Mouse (Mus musculus) regulatory T cell (primary cell): ENCODE data around the gene Fxr2.
"Not testable (repeated sequence)": the region's sequence is repeated elsewhere in the genome, so short reads cannot be mapped to it uniquely, and the experiment has no call there.

Experiments used
- in situ Hi-C: fragments of 300-600 bp; cut with MboI, MseI; formaldehyde crosslinking; loops from one replicate; pipeline ENCODE4 v1.15.1; 2025; ENCODE audit warnings: high pct_unique_total_duplicates

The Fxr2 gene

DNA sequence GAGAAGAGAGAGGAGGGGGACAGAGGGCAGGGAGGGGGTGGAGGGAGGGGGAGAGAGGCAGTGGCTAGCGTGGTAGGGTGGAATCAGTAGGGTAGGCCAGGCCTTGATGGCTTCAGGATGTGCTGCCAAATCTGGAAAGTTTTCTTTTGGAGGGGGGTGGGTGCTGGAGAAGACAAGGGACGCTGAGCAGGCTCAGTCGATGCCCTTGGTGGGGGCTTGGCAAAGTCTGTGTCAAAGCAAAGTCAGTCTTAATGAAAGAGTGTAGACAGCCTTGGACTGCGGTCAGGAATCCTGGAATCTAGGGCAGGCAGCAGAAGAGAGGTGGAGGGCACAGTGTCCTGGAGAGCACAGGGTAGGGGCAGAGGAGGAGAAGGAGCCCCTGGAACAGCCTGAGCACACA is 21.9 kb upstream of the Fxr2 start:
- in situ Hi-C loops = no loop called here

DNA sequence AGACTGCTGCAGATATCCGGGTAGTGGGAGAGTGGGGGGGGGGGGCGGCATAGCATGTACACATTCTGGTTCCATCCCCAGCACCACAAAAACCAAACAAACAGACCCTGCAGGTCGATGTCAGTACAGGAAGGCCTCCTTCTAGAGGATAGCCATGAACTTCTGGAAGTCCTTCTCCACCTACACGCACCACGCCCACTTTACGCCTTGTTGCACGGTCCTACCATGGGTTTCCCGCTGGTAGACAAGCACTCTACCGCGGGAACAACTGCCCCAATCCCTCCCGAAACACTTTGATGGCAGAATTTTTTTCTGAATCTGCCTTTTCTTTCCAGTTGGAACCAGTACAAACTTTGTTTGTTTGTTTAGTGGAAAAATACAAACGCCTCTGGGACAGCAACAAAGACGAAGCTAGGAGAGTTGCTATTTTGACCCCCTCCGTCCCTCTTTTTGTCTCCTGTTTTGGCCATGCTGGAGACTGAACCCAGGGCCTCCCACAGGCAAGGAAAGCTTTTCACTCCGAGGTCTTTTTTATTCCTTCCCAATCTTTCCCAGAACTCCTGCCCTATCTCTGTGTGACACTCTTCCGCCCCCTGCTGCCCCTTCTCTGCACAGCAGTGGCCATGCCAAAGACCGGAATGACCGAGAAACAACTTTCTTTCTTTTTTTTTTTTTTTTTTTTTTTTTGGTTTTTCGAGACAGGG is 19.1 kb upstream of the Fxr2 start:
- in situ Hi-C loops = no loop called here

DNA sequence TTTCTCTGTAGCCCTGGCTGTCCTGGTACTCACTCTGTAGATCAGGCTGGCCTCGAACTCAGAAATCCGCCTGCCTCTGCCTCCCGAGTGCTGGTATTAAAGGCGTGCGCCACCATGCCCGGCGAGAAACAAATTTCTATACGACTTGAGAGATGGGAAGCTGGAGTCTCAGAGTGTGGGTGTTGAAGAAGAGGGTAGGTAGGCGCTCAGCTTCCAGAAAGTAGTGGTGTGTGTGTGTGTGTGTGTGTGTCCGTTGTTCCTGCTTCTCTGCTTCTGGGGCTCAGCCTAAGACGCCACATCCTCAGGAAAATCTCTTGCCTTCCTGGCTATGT is 18.6 kb upstream of the Fxr2 start:
- in situ Hi-C loops = not testable (repeated sequence)

GRCm38 (mm10) chr11:69616781-69617180 is 16.0 kb upstream of the Fxr2 start:
- in situ Hi-C loops = no loop called here

DNA sequence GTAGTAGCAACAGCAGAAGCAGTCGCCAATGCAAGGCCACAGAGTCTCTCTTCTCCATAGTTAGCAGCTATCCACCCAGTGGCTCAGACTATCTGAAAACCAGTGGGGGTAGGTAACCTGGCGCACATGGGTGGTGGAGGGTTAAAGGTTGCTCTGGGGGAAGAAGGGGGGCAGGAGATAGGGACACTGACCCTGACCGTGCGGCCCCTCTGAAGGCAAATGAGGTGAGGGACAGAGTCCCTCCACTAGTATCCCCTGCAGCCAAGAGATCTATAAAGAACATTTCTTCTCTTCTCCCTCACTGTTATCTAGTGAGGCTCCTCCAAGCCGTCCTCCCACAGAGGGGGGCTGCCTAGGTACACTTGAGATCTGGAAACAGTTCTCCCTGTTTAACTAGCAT is 15.0 kb upstream of the Fxr2 start, which contains the start of gene Shbg:
Shbg (minus strand) TSS at position 101 of the 400 bp plus-strand sequence.
- in situ Hi-C loops = no loop called here

GRCm38 (mm10) chr11:69620394-69621081 is 12.3 kb upstream of the Fxr2 start:
- in situ Hi-C loops = no loop called here

- in situ Hi-C loops = no loop called here
These were observed 11.1 kb upstream of the Fxr2 start, which contains the start of gene Sat2 for GRCm38 (mm10) chr11:69621571-69622268. Gene Sat2, plus strand, starts transcription at chr11:69622024.

- in situ Hi-C loops = no loop called here
These were observed 10.4 kb upstream of the Fxr2 start for GRCm38 (mm10) chr11:69622406-69622805.

GRCm38 (mm10) chr11:69623006-69623405 is 9.8 kb upstream of the Fxr2 start:
- in situ Hi-C loops = no loop called here

GRCm38 (mm10) chr11:69624339-69624738 is 8.5 kb upstream of the Fxr2 start:
- in situ Hi-C loops = not testable (repeated sequence)

DNA sequence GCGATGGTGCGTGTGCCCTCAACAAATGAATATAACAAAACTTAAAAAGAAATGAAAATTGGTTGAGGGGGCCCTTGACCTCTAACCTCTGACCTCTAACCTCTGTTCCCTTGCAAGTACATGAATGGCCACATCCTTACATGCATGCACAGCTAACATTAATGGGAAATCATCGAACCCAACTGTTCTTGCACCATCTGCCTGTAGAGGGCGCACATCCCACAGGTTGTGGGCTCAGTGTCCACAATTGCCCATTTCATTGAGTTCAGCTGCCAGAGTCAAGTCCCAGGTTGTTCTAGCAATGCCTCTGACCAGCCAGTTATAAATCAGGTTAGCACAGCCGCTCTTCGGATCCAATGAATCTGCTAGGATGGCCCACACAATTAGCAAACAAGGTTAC is 4.5 kb upstream of the Fxr2 start:
- in situ Hi-C loops = no loop called here

DNA sequence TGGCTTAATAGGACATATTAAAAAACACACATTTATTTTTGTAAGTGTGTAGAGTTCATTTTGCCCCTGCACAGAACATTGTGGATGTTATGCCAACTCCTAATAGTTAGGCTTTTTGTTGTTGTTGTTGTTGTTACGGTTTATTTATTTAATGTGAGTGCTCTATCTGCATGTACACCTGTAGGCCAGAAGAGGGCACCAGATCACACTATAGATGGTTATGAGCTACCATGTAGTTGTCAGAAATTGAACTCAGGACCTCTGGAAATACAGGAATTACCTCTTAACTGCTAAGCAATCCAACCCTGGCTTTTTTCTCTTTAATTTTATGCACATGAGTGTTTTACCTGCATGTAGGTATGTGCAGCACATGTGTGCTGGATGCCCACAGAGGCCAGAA is 3.0 kb upstream of the Fxr2 start:
- in situ Hi-C loops = no loop called here

GRCm38 (mm10) chr11:69633128-69633866 is 507 bp downstream of the Fxr2 start:
- in situ Hi-C loops = no loop called here

DNA sequence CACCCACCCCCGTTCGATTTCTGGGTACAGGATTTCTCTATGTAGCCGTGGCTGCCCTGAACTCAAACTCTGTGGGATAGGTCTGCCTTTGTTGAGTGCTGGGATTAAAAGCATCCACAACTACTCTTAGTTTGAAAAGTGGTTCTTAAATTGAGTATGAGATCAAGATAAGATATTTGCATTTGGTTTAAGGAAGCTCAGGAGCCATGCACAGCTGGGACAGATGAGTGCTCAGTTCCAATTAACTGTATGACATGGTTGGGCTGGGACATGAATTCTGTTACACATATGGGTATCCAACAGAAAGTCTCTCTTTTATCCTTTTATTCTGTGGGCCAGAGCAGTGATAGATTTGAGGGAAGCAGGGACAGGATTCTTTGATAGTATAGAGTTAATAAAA is 2.7 kb downstream of the Fxr2 start:
- in situ Hi-C loops = no loop called here

DNA sequence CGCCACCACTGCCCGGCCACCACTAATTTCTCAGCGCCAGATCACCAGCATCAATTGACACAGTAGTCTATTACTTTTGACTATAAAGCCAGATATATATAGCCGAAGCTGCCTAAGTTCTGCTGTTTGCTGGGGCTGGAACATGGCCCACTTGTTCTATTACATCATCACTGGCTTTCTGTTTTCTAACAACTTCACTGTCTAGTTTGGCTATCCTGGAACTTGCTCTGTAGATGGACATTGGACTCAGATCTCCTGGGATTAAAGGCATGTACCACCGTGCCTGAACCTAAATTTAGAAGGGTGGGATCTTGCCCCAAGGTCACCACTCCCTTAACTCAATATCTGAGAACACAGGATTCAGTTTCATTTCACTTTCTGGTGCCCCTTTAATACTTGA is 13.1 kb downstream of the Fxr2 start:
- in situ Hi-C loops = no loop called here

- in situ Hi-C loops = no loop called here
These were observed 20.6 kb downstream of the Fxr2 start for GRCm38 (mm10) chr11:69653399-69653798.

GRCm38 (mm10) chr11:69654760-69655159 is 22.0 kb downstream of the Fxr2 start:
- in situ Hi-C loops = loop anchor here (5.0 kb wide), 1 partner anchor 72 kb away; the partner anchor contains the start of genes Trp53 and Wrap53

- in situ Hi-C loops = loop anchor here (5.0 kb wide), 1 partner anchor 73 kb away; the partner anchor contains the start of genes Trp53 and Wrap53
These were observed 22.7 kb downstream of the Fxr2 start, which contains the start of gene Sox15 for GRCm38 (mm10) chr11:69655264-69656064. Gene Sox15, plus strand, starts transcription at chr11:69655314.

- in situ Hi-C loops = loop anchor here (5.0 kb wide), 1 partner anchor 74 kb away; the partner anchor contains the start of genes Trp53 and Wrap53
These were observed 23.3 kb downstream of the Fxr2 start for GRCm38 (mm10) chr11:69656065-69656455.

DNA sequence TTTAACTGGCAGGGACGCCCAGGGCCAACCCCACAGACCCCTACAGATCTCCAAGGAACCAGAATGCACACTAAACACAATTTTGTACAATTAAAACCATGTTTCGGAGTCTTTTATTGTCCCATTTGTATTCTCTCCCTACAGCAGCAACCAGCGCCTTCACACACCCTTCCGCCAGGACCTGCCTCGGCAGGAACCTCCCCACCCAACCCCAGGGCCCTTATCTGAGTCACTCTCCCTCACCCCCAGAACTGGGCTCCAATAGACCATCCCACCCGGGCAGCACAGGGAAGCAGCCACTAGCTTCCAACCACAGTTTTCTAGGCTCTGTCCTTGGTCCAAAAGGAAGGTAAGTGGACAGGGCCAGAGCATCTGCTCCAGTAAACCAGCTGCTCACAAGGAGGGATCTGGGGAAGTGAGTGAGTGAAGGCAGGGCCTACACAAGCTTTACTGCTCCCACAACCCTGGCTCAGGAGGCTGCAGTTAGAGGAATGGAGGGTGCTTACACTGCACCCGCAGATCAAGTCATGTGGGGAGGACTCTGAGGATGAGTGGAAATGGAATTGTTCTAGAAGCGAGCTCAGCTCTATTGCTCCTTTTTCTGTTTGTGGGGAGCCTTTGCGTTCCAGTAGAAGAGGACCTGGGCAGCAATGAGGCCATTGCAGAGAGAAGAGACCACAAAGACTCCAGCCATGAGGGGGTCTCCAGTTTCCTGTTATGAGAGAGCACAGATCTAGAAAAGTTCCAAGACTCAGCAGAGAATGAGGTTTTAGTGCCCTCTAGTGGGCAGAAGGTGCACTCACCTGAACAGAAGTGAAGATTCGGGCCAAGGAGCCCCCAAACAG is 24.0 kb downstream of the Fxr2 start:
- in situ Hi-C loops = loop anchor here (5.0 kb wide), 1 partner anchor 75 kb away; the partner anchor contains the start of genes Trp53 and Wrap53
